Mouse (Mus musculus) spleen, adult 2 months (tissue): Measurements from ENCODE around the gene Cebpa.

ENCODE experiments used
- CTCF ChIP-seq: fragments of 200-500 bp; IDR thresholded peaks from 2 replicates; pipeline ENCODE4 v1.5.1; 2011; ENCODE audit warnings: mild to moderate bottlenecking, inconsistent platforms; ENCODE audit not compliant: insufficient read depth, insufficient read length, insufficient replicate concordance; ENCODE audit errors: extremely low read depth
- POLR2A ChIP-seq: fragments of 200-500 bp; IDR thresholded peaks from 2 replicates; pipeline ENCODE4 v1.6.1; 2011; ENCODE audit warnings: low read depth, low read length, inconsistent platforms

GRCm38 (mm10) chr7:35167925-35168324 lies 48.8 kb downstream of the Cebpa start:
- TF ChIP-seq CTCF: no peak
- no peak for TF ChIP-seq POLR2A
